Mouse (Mus musculus) lung, adult 2 months (tissue): ENCODE measurements around the gene Bcorl1.

ENCODE experiments used
- CTCF ChIP-seq: fragments of 200-500 bp; IDR thresholded peaks from 2 replicates; pipeline ENCODE4 v1.5.1; 2011; ENCODE audit warnings: mild to moderate bottlenecking, low read length, control low read depth; ENCODE audit not compliant: insufficient read depth
- POLR2A ChIP-seq: fragments of 200-500 bp; IDR thresholded peaks from 2 replicates; pipeline ENCODE4 v1.6.1; 2011; ENCODE audit warnings: low read depth, mild to moderate bottlenecking, control low read depth, low read length, borderline replicate concordance; ENCODE audit errors: extremely low read depth

DNA sequence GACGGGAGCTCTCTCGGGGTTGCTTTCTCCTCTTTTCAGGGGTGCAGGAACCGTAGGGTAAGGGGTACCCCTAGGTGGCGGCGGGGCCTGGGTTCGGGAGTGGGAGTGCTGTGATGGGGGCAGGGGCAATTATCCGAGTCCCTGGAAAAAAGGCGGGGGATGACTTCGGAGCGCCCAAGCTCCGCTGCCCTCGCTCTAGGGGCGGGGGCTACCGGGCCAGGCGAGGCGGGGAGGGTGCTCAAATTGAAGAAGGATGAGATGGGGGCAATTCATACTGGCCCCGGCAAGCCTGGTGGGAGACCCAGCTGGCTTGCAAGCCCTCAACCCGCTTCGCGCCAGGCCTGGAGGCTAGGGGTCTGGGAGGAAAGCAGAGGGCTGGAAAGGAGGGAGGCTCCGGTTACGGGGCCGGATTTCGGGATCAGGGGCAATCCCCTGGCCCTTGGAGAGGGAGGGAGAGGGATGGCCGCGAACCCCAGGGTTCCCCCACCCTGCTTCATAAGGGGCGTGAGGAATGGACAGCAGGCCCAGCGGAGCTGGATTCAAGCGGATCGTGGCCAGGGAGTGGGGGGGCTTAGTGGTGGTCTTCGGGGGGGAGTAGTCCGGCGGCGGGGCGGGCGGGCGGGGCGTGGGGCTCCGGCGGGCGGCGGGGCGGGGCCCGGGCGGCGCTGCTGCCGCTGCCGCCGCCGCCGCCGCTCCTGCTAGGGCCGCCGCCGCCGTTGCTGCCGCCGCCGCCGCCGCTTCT, 3.7 kb downstream of the Bcorl1 start:
- no peak for TF ChIP-seq CTCF
- TF ChIP-seq POLR2A: no peak
